9 mouse cellular contexts compared by ENCODE assay signal in genomic region chr2:6436085-6436950, GRCm38 (mm10).
DNase-seq lines count a peak whose midpoint lies in the region; ATAC-seq lines count a peak whose summit lies in the region.
"Had no signal": no experiment of that assay in that cellular context is flagged by ENCODE, and none has a peak within 500 bp of the region (broad histone marks: within the 10 kb centered on the region; RNA-seq: fewer than 3 reads in every experiment).

No protein-coding gene starts in this region.

- no peaks in the 10 kb centered on the region for H3K4me1 ChIP-seq in forebrain, embryonic 10.5 days
- no peaks in the 10 kb centered on the region for H3K4me1 ChIP-seq in hindbrain, embryonic 13.5 days (replicated peaks)

- peak; percentile 37 for DNase-seq in kidney, adult 18-20 months
- DNase-seq in kidney, adult 11 months: no peak
- peak; percentile 29 to 44 for DNase-seq in adrenal gland, postnatal 36 days
- DNase-seq in forebrain, embryonic 10.5 days (ENCODE audit: extremely low spot score, low spot score): peak; percentile 42
- DNase-seq in left cerebral cortex, postnatal 4 days: peak; percentile 54
- peak; percentile 59 for DNase-seq in mesoderm, embryonic 11.5 days (ENCODE audit: low read depth, low spot score)
- peak; percentile 47 for DNase-seq in splenic B cell, adult 2 months (ENCODE audit: low read depth, low spot score)

- H3K4me3 ChIP-seq in forebrain, embryonic 10.5 days: no peak overlapping the region
- no peak overlapping the region for H3K4me3 ChIP-seq in hindbrain, embryonic 13.5 days

- no peaks in the 10 kb centered on the region for H3K27me3 ChIP-seq in forebrain, embryonic 10.5 days (ENCODE audit: poor library complexity, severe bottlenecking)
- no peaks in the 10 kb centered on the region for H3K27me3 ChIP-seq in hindbrain, embryonic 13.5 days
- no peaks in the 10 kb centered on the region for H3K27me3 ChIP-seq in splenic B cell, adult 2 months (ENCODE audit: control insufficient read depth, insufficient read depth, low read length, poor library complexity, severe bottlenecking)

- no peak overlapping the region for H3K9ac ChIP-seq in hindbrain, embryonic 13.5 days

- intact Hi-C loops in left cerebral cortex, postnatal 4 days (cut with DNase I): no loop called here

- no peaks in the 10 kb centered on the region for H3K9me3 ChIP-seq in forebrain, embryonic 10.5 days
- H3K9me3 ChIP-seq in hindbrain, embryonic 13.5 days: no peaks in the 10 kb centered on the region

- 87% methylated on average over 16 of the region's 16 CpGs for WGBS in forebrain, embryonic 10.5 days
- WGBS in hindbrain, embryonic 13.5 days: 87% methylated on average over 16 of the region's 16 CpGs

- peak; percentile 77; the same call in 1 of the 2 replicates for ATAC-seq in hindbrain, embryonic 13.5 days (ENCODE audit: low FRiP score)

- H3K4me2 ChIP-seq in hindbrain, embryonic 13.5 days: no peak overlapping the region

- peaks cover 70% of the 10 kb centered on the region for H3K36me3 ChIP-seq in forebrain, embryonic 10.5 days (replicated peaks)
- H3K36me3 ChIP-seq in hindbrain, embryonic 13.5 days: peaks cover 32% of the 10 kb centered on the region
- peaks cover 18% of the 10 kb centered on the region; the same call in 1 of the 2 replicates for H3K36me3 ChIP-seq in splenic B cell, adult 2 months (ENCODE audit: control insufficient read depth, insufficient read depth, low read length, poor library complexity, severe bottlenecking)

- H3K27ac ChIP-seq in forebrain, embryonic 10.5 days: no peak overlapping the region
- no peak overlapping the region for H3K27ac ChIP-seq in hindbrain, embryonic 13.5 days
- H3K27ac ChIP-seq: macrophage had no signal
